Mouse (Mus musculus) midbrain, embryonic 13.5 days (tissue): ENCODE data around the gene Lrrc75b. TPM values are rescaled to one million over a fixed set of nuclear protein-coding genes. Genes with fewer than 3 reads are reported as not detected.

Experiments
- ATAC-seq: fragments of 200-750 bp; cut with Nextera tagmentation; 2 replicates; pipeline ENCODE4 v1.8.0; 2017; ENCODE audit warnings: mild to moderate bottlenecking, moderate TSS enrichment, moderate library complexity
- H3K27ac ChIP-seq: fragments of 300-500 bp; sonication (generic); 2 replicates; pipeline ENCODE4 v1.5.1; 2015; ENCODE audit warnings: inconsistent platforms, mild to moderate bottlenecking, moderate library complexity
- H3K27me3 ChIP-seq: fragments of 300-500 bp; sonication (generic); 2 replicates; pipeline ENCODE4 v1.6.1; 2015; ENCODE audit warnings: mild to moderate bottlenecking, inconsistent platforms
- H3K36me3 ChIP-seq: fragments of 300-500 bp; sonication (generic); 2 replicates; pipeline ENCODE4 v1.6.1; 2015; ENCODE audit warnings: mild to moderate bottlenecking, inconsistent platforms
- H3K4me1 ChIP-seq: fragments of 300-500 bp; sonication (generic); replicated peaks from 2 replicates; pipeline ENCODE4 v1.6.1; 2015; ENCODE audit warnings: inconsistent platforms
- H3K4me2 ChIP-seq: fragments of 300-500 bp; sonication (generic); replicated peaks from 2 replicates; pipeline ENCODE4 v1.6.1; 2015; ENCODE audit warnings: moderate library complexity, mild to moderate bottlenecking, inconsistent platforms
- H3K4me3 ChIP-seq: fragments of 300-500 bp; sonication (generic); replicated peaks from 2 replicates; pipeline ENCODE4 v1.5.1; 2015; ENCODE audit warnings: mild to moderate bottlenecking, inconsistent platforms
- H3K9ac ChIP-seq: fragments of 300-500 bp; sonication (generic); replicated peaks from 2 replicates; pipeline ENCODE4 v1.6.1; 2015; ENCODE audit warnings: mild to moderate bottlenecking, inconsistent platforms
- H3K9me3 ChIP-seq: fragments of 300-500 bp; sonication (generic); 2 replicates; pipeline ENCODE4 v1.6.1; 2016; ENCODE audit warnings: mild to moderate bottlenecking, inconsistent platforms
- WGBS: fragments of 180-500 bp; shearing (Covaris S2); methylation state at CpG from one replicate; pipeline ENCODE4 v1.1.7; 2015; 5-methylcytosine and 5-hydroxymethylcytosine counted together
- polyA plus RNA-seq: library from polyadenylated mRNA; unstranded; fragments of >200 nt; fragmentation: Nextera tagmentation; extraction: Ambion mirVana; gene quantifications from 2 replicates; pipeline ENCODE4 v1.2.1, GENCODE M21; 2015

The Lrrc75b gene
- polyA plus RNA-seq = 21.4 and 21.8 TPM in 2 replicates

- Histone ChIP-seq H3K9ac (peak within 1 kb of the TSS; percentile 86), H3K27ac (peak within 1 kb of the TSS; percentile 93), H3K4me1 (peaks cover 43% of the 10 kb centered on the region), H3K27me3 (peaks cover 19% of the 10 kb centered on the region), H3K9me3 (no peaks in the 10 kb centered on the region), H3K36me3 (peaks cover 17% of the 10 kb centered on the region), H3K4me2 (peak within 1 kb of the TSS; percentile 89), H3K4me3 (peak within 1 kb of the TSS; percentile 70)
- ATAC-seq = peak; percentile 56
- WGBS = under 1% methylated on average over 75 of the region's 75 CpGs
Observed at GRCm38 (mm10) chr10:75559676-75560548, at the start of gene Lrrc75b. TSS of gene Lrrc75b (minus strand) at chr10:75560330.

GRCm38 (mm10) chr10:75608975-75609374 lies 48.8 kb upstream of the Lrrc75b start:
- Histone ChIP-seq H3K9me3 (no peaks in the 10 kb centered on the region), H3K4me3 (no peak overlapping the region), H3K4me1 (no peaks in the 10 kb centered on the region), H3K9ac (no peak overlapping the region), H3K36me3 (no peaks in the 10 kb centered on the region), H3K4me2 (no peak overlapping the region), H3K27me3 (no peaks in the 10 kb centered on the region), H3K27ac (no peak overlapping the region)
- ATAC-seq = no peak
- 92% methylated on average over 11 of the region's 11 CpGs for WGBS

- no peaks in the 10 kb centered on the region for H3K4me1 ChIP-seq
- no peak for ATAC-seq
- H3K4me2 ChIP-seq = no peak overlapping the region
- no peaks in the 10 kb centered on the region for H3K9me3 ChIP-seq
- 91% methylated on average over 4 of the region's 4 CpGs for WGBS
- H3K4me3 ChIP-seq = no peak overlapping the region
- no peak overlapping the region for H3K9ac ChIP-seq
- no peak overlapping the region for H3K27ac ChIP-seq
- H3K27me3 ChIP-seq = no peaks in the 10 kb centered on the region
- H3K36me3 ChIP-seq = no peaks in the 10 kb centered on the region
Observed at GRCm38 (mm10) chr10:75607253-75607652, 47.1 kb upstream of the Lrrc75b start.

- Histone ChIP-seq H3K9ac (no peak overlapping the region), H3K9me3 (no peaks in the 10 kb centered on the region), H3K4me3 (no peak overlapping the region), H3K27ac (no peak overlapping the region), H3K4me1 (no peaks in the 10 kb centered on the region), H3K27me3 (no peaks in the 10 kb centered on the region), H3K4me2 (no peak overlapping the region), H3K36me3 (no peaks in the 10 kb centered on the region)
- 46% methylated on average over 11 of the region's 11 CpGs for WGBS
- no peak for ATAC-seq
Observed at GRCm38 (mm10) chr10:75605162-75605846, 45.2 kb upstream of the Lrrc75b start.

GRCm38 (mm10) chr10:75600189-75600730 lies 40.1 kb upstream of the Lrrc75b start:
- Histone ChIP-seq H3K9ac (no peak overlapping the region), H3K27me3 (no peaks in the 10 kb centered on the region), H3K4me3 (no peak overlapping the region)

GRCm38 (mm10) chr10:75595981-75596380 lies 35.9 kb upstream of the Lrrc75b start:
- Histone ChIP-seq H3K4me3 (no peak overlapping the region), H3K36me3 (no peaks in the 10 kb centered on the region), H3K4me2 (no peak overlapping the region), H3K9ac (no peak overlapping the region), H3K4me1 (no peaks in the 10 kb centered on the region), H3K27ac (no peak overlapping the region), H3K27me3 (no peaks in the 10 kb centered on the region), H3K9me3 (peaks cover 14% of the 10 kb centered on the region; the same call in 1 of the 2 replicates)
- WGBS = 86% methylated on average over 8 of the region's 8 CpGs
- no peak for ATAC-seq

More at GRCm38 (mm10) chr10:75600189-75600730, 40.1 kb upstream of the Lrrc75b start:
- Histone ChIP-seq H3K4me1 (no peaks in the 10 kb centered on the region), H3K27ac (no peak overlapping the region), H3K9me3 (peaks cover 14% of the 10 kb centered on the region; the same call in 1 of the 2 replicates), H3K4me2 (no peak overlapping the region), H3K36me3 (no peaks in the 10 kb centered on the region)
- WGBS = 88% methylated on average over 7 of the region's 7 CpGs
- no peak for ATAC-seq

- Histone ChIP-seq H3K36me3 (no peaks in the 10 kb centered on the region), H3K4me1 (peaks cover 7% of the 10 kb centered on the region), H3K27me3 (no peaks in the 10 kb centered on the region), H3K4me3 (no peak overlapping the region), H3K9me3 (0 out of 2 replicates have a peak, but pooled peaks cover 6% of the 10 kb centered on the region), H3K9ac (no peak overlapping the region), H3K27ac (no peak overlapping the region), H3K4me2 (no peak overlapping the region)
- WGBS = 83% methylated on average over 7 of the region's 7 CpGs
- no peak for ATAC-seq
Observed at GRCm38 (mm10) chr10:75592585-75592984, 32.5 kb upstream of the Lrrc75b start.

GRCm38 (mm10) chr10:75591211-75591894 lies 31.2 kb upstream of the Lrrc75b start:
- Histone ChIP-seq H3K4me1 (peaks cover 7% of the 10 kb centered on the region), H3K4me3 (no peak overlapping the region), H3K4me2 (no peak overlapping the region), H3K27me3 (no peaks in the 10 kb centered on the region), H3K27ac (no peak overlapping the region), H3K9ac (no peak overlapping the region), H3K9me3 (no peaks in the 10 kb centered on the region), H3K36me3 (no peaks in the 10 kb centered on the region)
- WGBS = 77% methylated on average over 12 of the region's 12 CpGs
- no peak for ATAC-seq

GRCm38 (mm10) chr10:75589651-75590050 lies 29.5 kb upstream of the Lrrc75b start:
- WGBS = 90% methylated on average over 16 of the region's 16 CpGs
- no peak overlapping the region for H3K4me2 ChIP-seq
- H3K27ac ChIP-seq = no peak overlapping the region

GRCm38 (mm10) chr10:75589129-75589528 lies 29.0 kb upstream of the Lrrc75b start, which contains the start of gene Ggt5:
TSS of gene Ggt5 (plus strand) at chr10:75589340.
- H3K4me2 ChIP-seq = no peak within 1 kb of the TSS
- H3K27me3 ChIP-seq = peaks cover 7% of the 10 kb centered on the region; the same call in 1 of the 2 replicates
- peaks cover 11% of the 10 kb centered on the region for H3K4me1 ChIP-seq
- H3K9ac ChIP-seq = no peak within 1 kb of the TSS; the same call in 1 of the 2 replicates
- no peak for ATAC-seq
- no peak within 1 kb of the TSS for H3K4me3 ChIP-seq
- H3K27ac ChIP-seq = no peak within 1 kb of the TSS
- H3K9me3 ChIP-seq = no peaks in the 10 kb centered on the region
- no peaks in the 10 kb centered on the region for H3K36me3 ChIP-seq
- WGBS = 35% methylated on average over 5 of the region's 5 CpGs

More at GRCm38 (mm10) chr10:75589651-75590050, 29.5 kb upstream of the Lrrc75b start:
- ATAC-seq = no peak
- peaks cover 11% of the 10 kb centered on the region for H3K4me1 ChIP-seq
- no peak overlapping the region for H3K4me3 ChIP-seq
- H3K27me3 ChIP-seq = peaks cover 5% of the 10 kb centered on the region; the same call in 1 of the 2 replicates
- no peak overlapping the region for H3K9ac ChIP-seq
- no peaks in the 10 kb centered on the region for H3K36me3 ChIP-seq
- H3K9me3 ChIP-seq = no peaks in the 10 kb centered on the region

GRCm38 (mm10) chr10:75588336-75588735 lies 28.2 kb upstream of the Lrrc75b start:
- no peak for ATAC-seq
- WGBS = 82% methylated on average over 5 of the region's 5 CpGs
- no peaks in the 10 kb centered on the region for H3K36me3 ChIP-seq
- no peak overlapping the region for H3K9ac ChIP-seq
- H3K27me3 ChIP-seq = peaks cover 7% of the 10 kb centered on the region; the same call in 1 of the 2 replicates
- H3K4me2 ChIP-seq = no peak overlapping the region
- H3K9me3 ChIP-seq = no peaks in the 10 kb centered on the region
- no peak overlapping the region for H3K27ac ChIP-seq
- H3K4me3 ChIP-seq = no peak overlapping the region
- H3K4me1 ChIP-seq = peaks cover 11% of the 10 kb centered on the region
